Mouse (Mus musculus): Measurements from ENCODE around the gene Tmem63c. TPM values are rescaled to one million over a fixed set of nuclear protein-coding genes. Genes with fewer than 3 reads are reported as not detected.

The Tmem63c gene
- total RNA-seq, 2 experiments from 2014 or later, result 28.4 to 28.8 TPM

- DNase-seq (ENCODE audit: low spot score in 2 of 2), result peak in 1 of 2 experiments; percentile 17
These were observed 20.8 kb upstream of the Tmem63c start for GRCm38 (mm10) chr12:87000151-87000839.

- peak in 1 of 2 experiments; percentile 28 for DNase-seq (ENCODE audit: low spot score in 2 of 2)
These were observed 20.3 kb upstream of the Tmem63c start for GRCm38 (mm10) chr12:87000840-87001176.

- DNase-seq (ENCODE audit: low spot score in 2 of 2), result peak in 1 of 2 experiments; percentile 20
These were observed 18.9 kb upstream of the Tmem63c start for GRCm38 (mm10) chr12:87002209-87002608.

GRCm38 (mm10) chr12:87002815-87003214 is 18.3 kb upstream of the Tmem63c start:
- peak in 1 of 2 experiments; percentile 8 for DNase-seq (ENCODE audit: low spot score in 2 of 2)

GRCm38 (mm10) chr12:87003606-87004005 is 17.5 kb upstream of the Tmem63c start:
- DNase-seq (ENCODE audit: low spot score in 2 of 2), result no peak

GRCm38 (mm10) chr12:87004596-87004995 is 16.5 kb upstream of the Tmem63c start:
- DNase-seq (ENCODE audit: low spot score in 2 of 2), result peak in 1 of 2 experiments; percentile 11

GRCm38 (mm10) chr12:87017041-87017440 is 4.1 kb upstream of the Tmem63c start:
- DNase-seq (ENCODE audit: low spot score in 2 of 2), result peak in 1 of 2 experiments; percentile 25

- no peak for DNase-seq (ENCODE audit: low spot score in 2 of 2)
These were observed 2.4 kb upstream of the Tmem63c start for GRCm38 (mm10) chr12:87018756-87019155.

GRCm38 (mm10) chr12:87022006-87022405 is 866 bp downstream of the Tmem63c start:
- DNase-seq (ENCODE audit: low spot score in 2 of 2), result no peak

GRCm38 (mm10) chr12:87023456-87023855 is 2.3 kb downstream of the Tmem63c start:
- DNase-seq (ENCODE audit: low spot score in 2 of 2), result no peak

GRCm38 (mm10) chr12:87026109-87026870 is 5.2 kb downstream of the Tmem63c start:
- peak; percentile 53 to 61 for DNase-seq (ENCODE audit: low spot score in 2 of 2)

- DNase-seq (ENCODE audit: low spot score in 2 of 2), result no peak
These were observed 5.7 kb downstream of the Tmem63c start for GRCm38 (mm10) chr12:87026871-87027240.

GRCm38 (mm10) chr12:87027391-87027790 is 6.3 kb downstream of the Tmem63c start:
- no peak for DNase-seq (ENCODE audit: low spot score in 2 of 2)

- DNase-seq (ENCODE audit: low spot score in 2 of 2), result no peak
These were observed 6.9 kb downstream of the Tmem63c start for GRCm38 (mm10) chr12:87028068-87028467.

- DNase-seq (ENCODE audit: low spot score in 2 of 2), result no peak
These were observed 8.3 kb downstream of the Tmem63c start for GRCm38 (mm10) chr12:87029251-87029976.

- DNase-seq (ENCODE audit: low spot score in 2 of 2), result no peak
These were observed 10.1 kb downstream of the Tmem63c start for GRCm38 (mm10) chr12:87031163-87031763.

- no peak for DNase-seq (ENCODE audit: low spot score in 2 of 2)
These were observed 15.5 kb downstream of the Tmem63c start for GRCm38 (mm10) chr12:87036631-87037030.

GRCm38 (mm10) chr12:87040166-87040565 is 19.0 kb downstream of the Tmem63c start:
- DNase-seq (ENCODE audit: low spot score in 2 of 2), result no peak

- peak in 1 of 2 experiments; percentile 38 for DNase-seq (ENCODE audit: low spot score in 2 of 2)
These were observed 19.7 kb downstream of the Tmem63c start for GRCm38 (mm10) chr12:87040857-87041256.

GRCm38 (mm10) chr12:87042456-87042855 is 21.3 kb downstream of the Tmem63c start:
- DNase-seq (ENCODE audit: low spot score in 2 of 2), result no peak

- peak; percentile 48 to 51 for DNase-seq (ENCODE audit: low spot score in 2 of 2)
These were observed 22.1 kb downstream of the Tmem63c start for GRCm38 (mm10) chr12:87043221-87043620.

Data from layer of hippocampus, postnatal 10 days (tissue).